Mouse (Mus musculus) liver, postnatal 0 days (tissue): ENCODE measurements around the gene Fkbp10.

Experiments used
- CTCF ChIP-seq: sonication (generic); IDR thresholded peaks from 2 replicates; pipeline ENCODE4 v1.5.1; 2016; ENCODE audit warnings: antibody characterized with exemption, low read depth
- EP300 ChIP-seq: IDR thresholded peaks from 2 replicates; pipeline ENCODE4 v1.6.1; 2016; ENCODE audit warnings: antibody characterized with exemption, low read depth, mild to moderate bottlenecking

DNA sequence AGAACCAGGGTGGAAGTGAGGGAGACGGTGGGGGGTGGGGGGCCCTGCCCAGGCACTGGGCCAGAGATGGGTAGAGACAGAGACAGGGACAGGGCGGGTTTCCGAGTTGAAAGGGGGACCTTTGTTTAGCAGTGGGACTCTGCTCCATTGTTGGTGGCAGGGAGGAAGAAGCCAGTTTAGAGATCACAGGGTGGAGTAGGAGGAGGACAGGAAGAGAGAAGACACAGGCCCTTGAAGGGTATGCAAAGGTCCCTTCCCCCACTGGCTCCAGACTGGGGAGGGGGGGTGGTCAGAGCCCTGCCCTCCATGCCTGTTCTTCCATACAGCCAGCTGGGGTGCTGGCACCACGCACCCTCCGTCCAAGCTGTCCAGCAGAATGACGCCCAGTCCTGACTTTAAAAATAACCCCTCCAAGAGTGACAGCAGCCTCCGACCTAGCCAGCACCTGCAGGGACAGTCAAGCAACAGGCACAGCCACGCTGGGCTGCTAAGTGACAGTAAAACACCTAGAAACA is 25.5 kb upstream of the Fkbp10 start:
- TF ChIP-seq EP300 (no peak), CTCF (no peak)
